Mouse (Mus musculus): ENCODE measurements at regions not wholly inside any gene's neighbourhood (a gene's known extent, or its start where the extent isn't known, plus 50 kb on each side); places are given as distances from the start of the nearest gene placed in this dataset.
"Not testable (repeated sequence)": the region's sequence is repeated elsewhere in the genome, so short reads cannot be mapped to it uniquely, and the experiment has no call there.

DNA sequence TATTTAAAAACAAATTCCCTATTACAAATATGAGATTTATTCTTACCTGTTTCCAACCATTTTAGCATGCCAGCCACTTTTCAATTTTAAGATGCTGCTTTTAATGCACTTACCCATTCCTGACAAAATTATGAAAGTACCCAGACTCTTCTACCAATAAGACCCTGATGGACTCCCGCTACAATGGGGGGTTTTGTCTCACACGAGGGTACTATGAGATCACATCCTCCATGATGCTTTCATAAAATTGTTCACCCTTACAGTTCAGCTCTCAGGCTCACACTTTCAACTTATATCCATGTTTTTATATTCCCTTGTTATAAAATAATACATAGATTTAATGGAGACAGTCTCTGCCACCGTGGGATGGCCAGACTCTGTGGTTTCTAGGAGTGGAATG lies 68.1 kb upstream of the Adamts18 start:
- no peak for DNase-seq (ENCODE audit: low spot score in 2 of 2)

GRCm38 (mm10) chr8:113917197-113917596 lies 68.7 kb upstream of the Adamts18 start:
- no peak for DNase-seq (ENCODE audit: low spot score in 2 of 2)

DNA sequence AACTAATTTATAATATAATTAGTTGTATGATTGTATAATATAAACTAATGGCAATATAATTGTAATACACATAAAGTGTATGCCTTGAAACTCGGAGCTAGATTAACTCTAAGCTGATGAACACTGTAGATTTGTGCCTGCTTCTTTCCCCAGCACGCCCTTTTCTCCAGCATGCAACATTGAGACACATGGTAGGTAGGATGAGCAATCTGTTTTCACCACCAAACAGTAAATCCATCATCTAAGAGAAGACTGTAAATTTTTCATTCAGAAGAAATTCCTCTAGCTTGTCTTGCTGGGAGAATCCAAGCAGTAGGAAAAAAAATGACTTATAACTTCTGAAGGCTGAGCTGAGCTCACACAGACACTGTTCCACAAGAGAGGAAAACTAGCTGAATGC lies 71.8 kb upstream of the Adamts18 start:
- no peak for DNase-seq (ENCODE audit: low spot score in 2 of 2)

- peak in 1 of 2 experiments; percentile 10 for DNase-seq (ENCODE audit: low spot score in 2 of 2)
Measured at GRCm38 (mm10) chr8:113923381-113923780, 74.8 kb upstream of the Adamts18 start.

DNA sequence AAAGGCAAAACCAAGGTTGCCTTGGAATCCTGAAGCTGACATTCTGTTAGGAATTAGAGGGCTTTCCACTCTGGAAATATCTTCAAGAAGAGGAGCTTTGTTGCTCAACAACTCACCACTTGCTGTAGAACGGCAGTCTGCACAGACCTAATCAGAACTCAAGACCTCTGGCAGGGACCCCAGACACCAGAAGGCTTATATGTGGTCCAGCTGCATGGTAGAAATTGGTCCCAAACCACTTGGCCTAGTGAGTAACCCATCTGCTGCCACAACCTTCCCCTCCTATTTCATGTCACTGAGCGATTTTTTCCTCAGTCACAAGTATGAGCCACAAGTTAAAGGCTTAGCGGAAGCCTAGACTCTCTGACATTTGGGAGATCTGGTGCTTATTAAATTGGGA lies 105.2 kb upstream of the Adamts18 start:
- DNase-seq (ENCODE audit: low spot score in 2 of 2) = no peak

DNA sequence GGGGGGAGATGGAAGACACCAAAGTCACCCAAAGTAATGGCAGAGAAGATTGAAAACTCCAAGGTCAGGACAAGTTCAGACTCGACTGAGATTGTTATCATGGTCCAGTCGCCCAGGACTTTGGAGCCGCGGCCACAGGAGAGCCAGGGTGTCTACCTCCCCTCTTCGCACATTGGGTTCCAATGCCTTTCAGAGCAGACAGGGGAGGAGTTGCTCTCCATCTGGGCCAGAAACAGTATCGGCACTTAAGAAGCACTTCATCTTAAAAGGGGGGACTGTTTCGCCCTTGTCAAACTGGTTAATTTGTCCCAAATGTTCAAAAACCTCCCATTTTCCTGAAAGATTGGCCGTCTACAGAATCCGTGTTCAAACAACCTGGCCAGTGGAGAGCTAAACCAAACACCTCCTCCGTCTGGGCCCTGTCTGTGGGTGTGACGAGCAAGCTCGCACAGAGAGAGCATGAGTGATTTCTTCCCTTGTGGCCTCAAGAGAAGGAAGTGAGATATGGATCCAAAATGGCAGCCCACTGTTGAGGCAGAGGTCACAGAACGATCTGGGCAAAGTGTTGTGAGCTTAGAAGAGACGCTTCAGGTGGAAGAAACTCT lies 108.0 kb upstream of the Adamts18 start:
- no peak for DNase-seq (ENCODE audit: low spot score in 2 of 2)

DNA sequence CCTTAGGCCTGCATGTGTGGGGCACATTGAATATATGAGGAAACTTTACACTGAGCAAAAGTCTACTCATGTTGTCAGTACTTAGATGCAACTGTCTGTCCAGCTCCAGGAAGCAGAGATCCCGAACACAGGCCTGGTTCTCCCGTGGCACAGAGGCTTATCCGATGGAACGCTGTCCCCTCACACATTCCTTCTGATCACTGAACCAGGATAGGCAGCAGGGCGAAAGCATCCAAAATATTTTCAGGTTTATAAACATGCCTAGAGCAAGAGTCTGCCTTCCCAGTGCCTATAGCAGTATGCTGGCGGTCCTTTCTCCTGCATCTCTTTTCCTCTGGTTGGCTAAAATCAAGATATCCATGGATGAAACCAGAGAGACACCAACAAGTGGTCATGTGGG lies 109.3 kb upstream of the Adamts18 start:
- no peak for DNase-seq (ENCODE audit: low spot score in 2 of 2)

GRCm38 (mm10) chr8:113975810-113976209 lies 127.3 kb upstream of the Adamts18 start:
- DNase-seq (ENCODE audit: low spot score in 2 of 2) = no peak

DNA sequence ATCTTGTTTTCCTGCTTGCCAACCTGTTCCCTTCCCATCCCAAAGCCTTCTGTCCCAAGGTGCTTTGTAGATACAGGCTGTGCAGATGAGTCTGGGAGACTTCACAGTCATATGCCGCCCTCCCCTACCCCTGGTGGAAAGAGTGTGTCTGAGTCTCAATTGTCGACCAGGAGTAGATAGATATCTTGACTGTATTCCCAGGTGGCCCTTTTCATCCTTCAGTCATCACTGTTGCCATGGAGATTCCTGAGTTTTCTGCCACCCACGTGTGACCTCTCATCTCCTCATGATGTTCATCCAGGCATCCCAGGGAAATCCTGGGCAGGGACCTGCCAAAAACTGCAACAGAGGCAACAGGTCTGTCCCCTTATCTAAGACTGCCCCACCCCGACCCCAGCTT lies 128.1 kb upstream of the Adamts18 start:
- no peak for DNase-seq (ENCODE audit: low spot score in 2 of 2)

GRCm38 (mm10) chr8:113977072-113977471 lies 128.5 kb upstream of the Adamts18 start:
- no peak for DNase-seq (ENCODE audit: low spot score in 2 of 2)

GRCm38 (mm10) chr8:113978946-113979345 lies 130.4 kb upstream of the Adamts18 start:
- no peak for DNase-seq (ENCODE audit: low spot score in 2 of 2)

GRCm38 (mm10) chr8:113979837-113980236 lies 131.3 kb upstream of the Adamts18 start:
- no peak for DNase-seq (ENCODE audit: low spot score in 2 of 2)

DNA sequence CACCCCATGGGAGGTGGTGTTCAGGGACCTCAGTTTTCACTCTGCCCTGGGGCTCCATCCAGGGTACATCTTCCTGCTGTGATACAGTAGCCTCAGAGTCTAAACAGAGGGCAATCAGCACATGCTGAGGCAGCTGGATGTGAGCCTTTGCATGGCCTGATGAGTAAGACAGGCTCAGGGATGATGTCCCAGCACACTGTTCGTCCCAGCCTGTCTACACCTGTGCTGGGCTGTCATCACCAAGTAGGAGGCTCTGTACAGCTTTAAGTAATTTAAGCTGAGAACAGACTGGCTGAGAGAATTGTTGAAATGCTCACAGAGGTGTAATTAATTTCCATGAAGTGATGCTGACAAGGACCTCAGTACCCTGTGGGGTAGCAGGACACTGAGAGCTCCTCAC lies 132.8 kb upstream of the Adamts18 start:
- DNase-seq (ENCODE audit: low spot score in 2 of 2) = no peak

DNA sequence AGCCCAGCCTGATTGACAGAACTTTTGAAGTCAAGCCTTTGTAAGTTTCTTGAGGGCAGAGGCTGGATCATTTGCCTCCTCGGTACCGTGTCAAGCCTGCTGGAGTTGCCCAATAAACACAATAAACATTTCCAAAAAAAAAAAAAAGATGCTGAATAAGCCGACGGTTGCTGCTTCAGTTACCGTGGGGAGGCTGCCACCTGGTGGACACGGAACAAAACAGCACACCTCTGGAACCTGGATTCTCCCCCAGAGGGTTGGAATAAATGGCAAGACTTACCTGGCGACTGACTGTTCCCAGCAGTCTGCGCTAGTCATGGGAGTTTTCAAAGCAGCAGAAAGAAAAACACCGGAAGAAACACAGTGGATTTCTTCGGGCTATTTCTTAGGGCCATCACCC lies 136.3 kb upstream of the Adamts18 start:
- DNase-seq (ENCODE audit: low spot score in 2 of 2) = peak; percentile 63 to 70

DNA sequence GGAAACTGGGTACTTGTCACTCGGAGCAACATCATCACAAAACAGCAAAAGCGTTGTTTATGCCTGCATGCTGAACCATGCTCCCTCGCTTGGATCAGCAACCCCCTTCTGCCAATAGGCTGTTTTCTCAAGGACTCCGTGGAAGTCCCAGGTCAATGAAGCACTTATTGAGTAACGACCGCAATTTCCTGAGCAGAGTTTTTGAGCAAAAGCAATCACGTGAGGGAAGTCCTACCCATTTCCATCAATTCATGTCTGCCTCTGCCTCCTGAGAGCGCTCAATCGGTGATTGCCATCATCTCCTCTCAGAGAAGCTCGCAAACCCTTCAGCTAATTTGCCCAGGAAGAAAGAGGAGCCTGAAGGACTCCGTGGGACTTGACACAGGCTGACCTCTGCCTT lies 136.9 kb upstream of the Adamts18 start:
- no peak for DNase-seq (ENCODE audit: low spot score in 2 of 2)

- DNase-seq (ENCODE audit: low spot score in 2 of 2) = no peak
Measured at GRCm38 (mm10) chr8:113985948-113986347, 137.4 kb upstream of the Adamts18 start.

GRCm38 (mm10) chr8:113990718-113991117 lies 142.2 kb upstream of the Adamts18 start:
- no peak for DNase-seq (ENCODE audit: low spot score in 2 of 2)

- DNase-seq (ENCODE audit: low spot score in 2 of 2) = no peak
Measured at GRCm38 (mm10) chr8:113998881-113999280, 134.5 kb upstream of the Nudt7 start.

GRCm38 (mm10) chr8:114001674-114002073 lies 131.7 kb upstream of the Nudt7 start:
- DNase-seq (ENCODE audit: low spot score in 2 of 2) = no peak

DNA sequence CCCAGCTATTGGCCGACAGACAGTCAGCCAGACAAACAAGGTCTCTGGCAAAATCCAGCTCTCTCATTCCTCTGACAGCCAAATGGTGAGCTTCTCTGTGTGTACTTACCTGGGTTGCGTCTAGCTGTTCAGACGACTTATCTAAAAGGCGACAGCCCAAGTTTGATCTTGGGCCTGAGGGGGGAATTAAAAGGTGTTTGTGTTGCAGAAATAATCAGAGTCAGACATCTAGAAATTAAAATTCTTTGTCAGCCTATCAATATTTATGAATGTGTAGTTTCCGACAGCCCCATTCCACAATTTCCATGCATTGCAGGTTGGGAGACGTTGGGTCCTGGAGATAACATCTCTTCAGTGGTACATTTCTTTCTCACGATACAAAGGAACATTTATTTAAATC lies 128.9 kb upstream of the Nudt7 start:
- no peak for DNase-seq (ENCODE audit: low spot score in 2 of 2)

GRCm38 (mm10) chr8:114006587-114006986 lies 126.8 kb upstream of the Nudt7 start:
- DNase-seq (ENCODE audit: low spot score in 2 of 2) = no peak

DNA sequence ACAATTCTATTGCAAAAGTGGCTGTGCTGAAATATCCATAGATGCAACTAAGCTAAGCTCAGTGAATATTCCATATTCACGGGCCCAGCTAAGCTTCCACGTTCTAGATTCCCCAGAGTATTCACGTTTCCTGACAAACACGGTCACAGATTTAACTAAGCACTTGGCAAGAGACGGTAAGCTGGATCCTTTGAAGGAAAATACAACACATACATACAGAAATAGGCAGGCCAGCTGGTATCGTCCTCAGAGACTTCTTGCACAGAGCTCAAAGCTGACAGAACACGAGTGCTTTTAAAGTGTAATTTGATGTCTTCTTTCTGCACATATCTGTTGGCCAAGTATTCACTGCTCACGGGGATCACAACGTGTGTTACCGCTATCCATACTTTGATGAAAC lies 126.3 kb upstream of the Nudt7 start:
- DNase-seq (ENCODE audit: low spot score in 2 of 2) = peak; percentile 12 to 36

DNA sequence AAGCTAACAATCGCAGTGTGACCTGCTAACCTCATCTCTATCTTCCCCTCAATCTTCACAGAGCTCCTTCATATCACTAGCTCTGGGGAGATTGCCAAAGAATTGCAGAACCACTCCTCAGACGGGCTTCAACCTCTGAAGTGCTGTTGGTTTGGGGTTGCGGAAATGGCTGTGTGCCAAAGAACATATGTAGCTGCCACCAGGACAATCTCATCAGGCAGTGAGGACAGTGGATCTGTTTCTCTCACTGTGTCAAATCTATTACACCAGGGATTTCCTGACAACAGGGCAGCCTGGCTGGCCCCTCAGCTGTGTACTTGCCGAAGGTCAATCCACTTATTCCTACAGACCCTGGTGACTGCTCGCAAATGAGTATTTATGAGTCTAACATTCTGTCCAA lies 115.0 kb upstream of the Nudt7 start:
- DNase-seq (ENCODE audit: low spot score in 2 of 2) = no peak

- not testable (repeated sequence) for DNase-seq (ENCODE audit: low spot score in 2 of 2)
Measured at GRCm38 (mm10) chr8:114030141-114030540, 103.2 kb upstream of the Nudt7 start.

Measured in left cerebral cortex, adult 18-20 months (tissue).